16 mouse cellular contexts compared by ENCODE assay signal in the genomic region with DNA sequence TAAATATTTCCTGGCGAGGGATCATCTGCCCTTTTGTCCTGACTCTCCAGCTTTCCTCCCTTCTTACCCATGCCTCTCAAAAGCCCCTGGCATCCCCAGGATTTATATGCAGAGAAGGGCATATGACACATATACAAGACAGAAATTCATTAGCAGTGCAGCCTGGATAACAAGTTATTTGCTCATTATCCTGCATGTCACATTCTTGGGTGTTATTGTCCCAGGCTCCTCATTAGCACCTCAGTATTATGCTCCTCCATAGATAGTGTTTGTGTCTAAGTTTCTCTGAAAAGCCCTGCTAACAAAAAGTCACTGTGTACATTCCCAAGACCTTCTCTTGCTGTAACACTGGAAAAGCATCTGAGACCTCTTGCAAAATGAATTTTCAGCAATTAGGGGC.
"Had no signal": no experiment of that assay in that cellular context is flagged by ENCODE, and none has a peak within 500 bp of the region (broad histone marks: within the 10 kb centered on the region; RNA-seq: fewer than 3 reads in every experiment).

No protein-coding gene starts in this region.

- DNase-seq: kidney, adult 2 months; kidney, postnatal 25 days; layer of hippocampus, adult 9-11 months; layer of hippocampus, postnatal 36 days; liver, embryonic 13.5 days; lung, adult 2 months; lung, postnatal 14 days; lung, postnatal 4 days; midbrain, embryonic 14.5 days; thymus, adult 2 months; thymus, postnatal 14 days; thymus, postnatal 4 days had no signal

- H3K4me3 ChIP-seq: layer of hippocampus, adult 2 months; left cerebral cortex, adult 2 months; liver, embryonic 13.5 days had no signal

- H3K4me2 ChIP-seq: liver, embryonic 13.5 days; midbrain, embryonic 11.5 days had no signal

- H3K9ac ChIP-seq: liver, embryonic 13.5 days had no signal

- H3K36me3 ChIP-seq: liver, embryonic 13.5 days had no signal

- H3K9me3 ChIP-seq: liver, embryonic 13.5 days had no signal

- H3K27ac ChIP-seq: kidney, postnatal 0 days; layer of hippocampus, adult 2 months; left cerebral cortex, adult 2 months; liver, embryonic 13.5 days had no signal

- H3K4me1 ChIP-seq: liver, embryonic 13.5 days had no signal

- H3K27me3 ChIP-seq: liver, embryonic 13.5 days had no signal
